Mouse (Mus musculus): Measurements from ENCODE around the gene Mndal.
"Not testable (repeated sequence)": the region's sequence is repeated elsewhere in the genome, so short reads cannot be mapped to it uniquely, and the experiment has no call there.

DNA sequence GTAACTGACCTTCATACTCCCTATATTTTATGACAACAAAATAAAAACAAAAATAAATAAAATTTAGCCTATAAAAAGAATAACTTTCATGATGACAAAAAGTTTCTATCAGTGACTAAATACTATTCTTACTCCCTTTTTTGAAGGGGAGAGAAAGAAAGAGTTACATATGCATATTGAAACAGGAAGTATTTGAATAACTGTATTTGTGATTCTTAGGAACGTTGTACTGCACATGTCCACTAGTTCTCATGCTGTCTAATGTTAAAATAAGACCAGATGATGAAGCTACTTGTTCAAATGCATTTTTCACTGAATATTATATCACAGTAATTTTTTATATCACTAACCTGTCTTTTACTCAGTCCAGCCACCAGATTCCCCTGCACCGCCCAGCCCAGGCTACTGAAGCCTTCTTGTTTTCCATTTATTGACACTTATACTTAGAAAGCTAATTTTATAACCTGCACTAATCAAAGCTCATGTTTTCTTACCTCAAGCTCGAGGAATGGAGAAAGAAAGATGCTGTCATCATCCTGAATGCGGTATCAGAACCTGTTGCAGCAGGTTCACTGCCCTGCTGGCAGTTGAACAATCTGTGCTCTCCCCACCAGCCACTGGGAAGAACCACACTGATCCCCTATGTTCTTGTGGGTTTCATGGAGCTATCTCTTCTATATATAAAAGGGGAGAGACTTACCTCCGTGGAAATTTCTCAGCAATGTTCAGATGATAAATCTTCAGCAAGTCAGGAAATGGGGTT lies 62.9 kb downstream of the Mndal start:
- not testable (repeated sequence) for TF ChIP-seq POLR2A (IDR thresholded peaks at IDR 0.05; ENCODE audit: borderline replicate concordance, control insufficient read depth, low read depth, low read length); CTCF (IDR thresholded peaks at IDR 0.05; ENCODE audit: control insufficient read depth, insufficient read depth, low read length)

Measured in bone marrow, adult 2 months (tissue).